Mouse (Mus musculus) CH12.LX (cell line): ENCODE measurements around the gene Htra1. TPM values are rescaled to one million over a fixed set of nuclear protein-coding genes. Genes with fewer than 3 reads are reported as not detected.

ENCODE experiments used
- DNase-seq: peaks from one replicate; pipeline ENCODE4 v3.0.0-alpha.2; 2013; ENCODE audit errors: extremely low read depth
- H3K27ac ChIP-seq: 2 replicates; pipeline ENCODE4 v1.5.1; 2012; ENCODE audit warnings: low read depth, mild to moderate bottlenecking, control low read depth, moderate library complexity; ENCODE audit not compliant: insufficient read depth
- H3K27me3 ChIP-seq: replicated peaks from 2 replicates; pipeline ENCODE3; 2012; ENCODE audit warnings: inconsistent platforms
- H3K36me3 ChIP-seq, 2 experiments: replicated peaks in 1 of 2; 2 replicates each; pipeline versions ENCODE3 to v1.6.1; 2012; ENCODE audit warnings: inconsistent platforms in 1 of 2, low read length in 1 of 2, mild to moderate bottlenecking in 1 of 2, mixed read lengths in 1 of 2, moderate library complexity in 1 of 2; ENCODE audit not compliant: control insufficient read depth in 1 of 2, insufficient read depth in 1 of 2
- H3K4me1 ChIP-seq, 2 experiments: 2 replicates each; pipeline ENCODE4 v1.6.1; 2012; ENCODE audit warnings: inconsistent platforms in 1 of 2, moderate library complexity in 1 of 2; ENCODE audit not compliant: insufficient read depth in 2 of 2, control insufficient read depth in 1 of 2
- H3K4me2 ChIP-seq: 2 replicates; pipeline ENCODE4 v1.6.1; 2012; ENCODE audit warnings: low read depth, mild to moderate bottlenecking, control low read depth; ENCODE audit not compliant: poor library complexity, insufficient read depth, severe bottlenecking
- H3K4me3 ChIP-seq, 3 experiments: fragments of 150-350 bp in 1 of 3; sonication (generic) in 1 of 3; replicated peaks in 1 of 3; 2 replicates each; pipeline versions ENCODE3 to v1.5.1; 2011 to 2012; ENCODE audit warnings: low read depth in 2 of 3, low read length in 2 of 3, mild to moderate bottlenecking in 2 of 3, moderate library complexity in 2 of 3, control low read depth in 1 of 3, improper control_type of control experiment in 1 of 3, inconsistent platforms in 1 of 3, mixed read lengths in 1 of 3; ENCODE audit not compliant: poor library complexity in 1 of 3
- H3K79me2 ChIP-seq: replicated peaks from 2 replicates; pipeline ENCODE4 v1.6.1; 2012; ENCODE audit warnings: mild to moderate bottlenecking, moderate library complexity; ENCODE audit not compliant: control insufficient read depth, poor library complexity, insufficient read depth, severe bottlenecking; ENCODE audit errors: extremely low read depth
- H3K9ac ChIP-seq: 2 replicates; pipeline ENCODE4 v1.6.1; 2012; ENCODE audit warnings: low read depth, mild to moderate bottlenecking, control low read depth, moderate library complexity; ENCODE audit not compliant: insufficient read depth
- H3K9me3 ChIP-seq: replicated peaks from 2 replicates; pipeline ENCODE3; 2012; ENCODE audit warnings: low read length, inconsistent platforms, mixed read lengths
- CHD2 ChIP-seq: IDR thresholded peaks from 2 replicates; pipeline ENCODE4 v1.6.1; 2011; ENCODE audit warnings: low read length, improper control_type of control experiment
- CTCF ChIP-seq, 2 experiments: IDR thresholded peaks in 1 of 2; conservative IDR thresholded peaks in 1 of 2; 2 replicates each; pipeline ENCODE4 v1.5.1; 2011 to 2012; ENCODE audit warnings: low read depth in 2 of 2, low read length in 2 of 2, improper control_type of control experiment in 1 of 2, inconsistent platforms in 1 of 2, mild to moderate bottlenecking in 1 of 2, moderate library complexity in 1 of 2
- E2F4 ChIP-seq: IDR thresholded peaks from 2 replicates; pipeline ENCODE4 v1.6.1; 2011; ENCODE audit warnings: low read depth, low read length, improper control_type of control experiment; ENCODE audit not compliant: insufficient replicate concordance
- ETS1 ChIP-seq: conservative IDR thresholded peaks from 2 replicates; pipeline ENCODE4 v1.6.1; 2012; ENCODE audit warnings: low read depth, mild to moderate bottlenecking, inconsistent platforms, low read length, improper control_type of control experiment, moderate library complexity
- HCFC1 ChIP-seq: IDR thresholded peaks from 2 replicates; pipeline ENCODE4 v1.6.1; 2012; ENCODE audit warnings: low read depth, mild to moderate bottlenecking, inconsistent platforms, low read length, improper control_type of control experiment
- IRF4 ChIP-seq: IDR thresholded peaks from 2 replicates; pipeline ENCODE4 v1.6.1; 2014; ENCODE audit warnings: low read depth, mild to moderate bottlenecking, inconsistent platforms, low read length, improper control_type of control experiment
- JUN ChIP-seq: IDR thresholded peaks from 2 replicates; pipeline ENCODE4 v1.6.1; 2011; ENCODE audit warnings: low read depth, mild to moderate bottlenecking, low read length, improper control_type of control experiment, moderate library complexity; ENCODE audit not compliant: insufficient read depth
- JUND ChIP-seq: conservative IDR thresholded peaks from 2 replicates; pipeline ENCODE4 v1.6.1; 2011; ENCODE audit warnings: low read depth, low read length, improper control_type of control experiment
- MAFK ChIP-seq: IDR thresholded peaks from 2 replicates; pipeline ENCODE4 v1.6.1; 2011; ENCODE audit warnings: low read length, improper control_type of control experiment; ENCODE audit not compliant: insufficient replicate concordance
- MAZ ChIP-seq: IDR thresholded peaks from 2 replicates; pipeline ENCODE4 v1.6.1; 2012; ENCODE audit warnings: low read depth, mild to moderate bottlenecking, inconsistent platforms, low read length, improper control_type of control experiment, moderate library complexity
- MEF2A ChIP-seq: IDR thresholded peaks from 2 replicates; pipeline ENCODE4 v1.6.1; 2014; ENCODE audit warnings: low read depth, mild to moderate bottlenecking, inconsistent platforms, low read length, improper control_type of control experiment, borderline replicate concordance
- MYC ChIP-seq: IDR thresholded peaks from 2 replicates; pipeline ENCODE4 v1.6.1; 2011; ENCODE audit warnings: low read depth, mild to moderate bottlenecking, improper control_type of control experiment, low read length
- NELFE ChIP-seq: IDR thresholded peaks from 2 replicates; pipeline ENCODE4 v1.6.1; 2011; ENCODE audit warnings: low read depth, low read length, improper control_type of control experiment
- POLR2A ChIP-seq: IDR thresholded peaks from 2 replicates; pipeline ENCODE4 v1.6.1; 2011; ENCODE audit warnings: low read depth, mild to moderate bottlenecking, improper control_type of control experiment, low read length
- RCOR1 ChIP-seq: conservative IDR thresholded peaks from 2 replicates; pipeline ENCODE4 v1.6.1; 2012; ENCODE audit warnings: low read depth, mild to moderate bottlenecking, inconsistent platforms, low read length, improper control_type of control experiment
- SIN3A ChIP-seq: IDR thresholded peaks from 2 replicates; pipeline ENCODE4 v1.6.1; 2012; ENCODE audit warnings: low read length, improper control_type of control experiment, inconsistent platforms
- UBTF ChIP-seq: IDR thresholded peaks from 2 replicates; pipeline ENCODE4 v1.6.1; 2012; ENCODE audit warnings: low read depth, mild to moderate bottlenecking, inconsistent platforms, low read length, improper control_type of control experiment, moderate library complexity
- USF2 ChIP-seq: conservative IDR thresholded peaks from 2 replicates; pipeline ENCODE4 v1.6.1; 2011; ENCODE audit warnings: low read depth, low read length, improper control_type of control experiment
- ZC3H11A ChIP-seq: IDR thresholded peaks from 2 replicates; pipeline ENCODE4 v1.6.1; 2012; ENCODE audit warnings: low read depth, mild to moderate bottlenecking, inconsistent platforms, low read length, improper control_type of control experiment
- ZKSCAN1 ChIP-seq: IDR thresholded peaks from 2 replicates; pipeline ENCODE4 v1.6.1; 2012; ENCODE audit warnings: low read depth, inconsistent platforms, low read length, improper control_type of control experiment, borderline replicate concordance
- ZNF384 ChIP-seq: IDR thresholded peaks from 2 replicates; pipeline ENCODE4 v1.6.1; 2012; ENCODE audit warnings: low read depth, low read length, improper control_type of control experiment, inconsistent platforms
- dilution Hi-C: fragments of 300-500 bp; cut with MboI; formaldehyde crosslinking; loops from 2 replicates; pipeline ENCODE4 v1.14.3; 2020; ENCODE audit warnings: low sequenced_read_pairs; ENCODE audit not compliant: extremely low pct_unique_long_range_greater_than_20kb, extremely low pct_ligation_motif_present
- in situ Hi-C: fragments of 300-500 bp; cut with MboI; formaldehyde crosslinking; loops from 3 replicates; pipeline ENCODE4 v1.14.3; 2019; ENCODE audit warnings: low sequenced_read_pairs, low pct_ligation_motif_present, low pct_unique_long_range_greater_than_20kb, mixed read lengths
- polyA plus RNA-seq: library from polyadenylated mRNA; unstranded; fragments of >175 nt; gene quantifications from 2 replicates; pipeline ENCODE4 v1.2.1, GENCODE M21; 2012; ENCODE audit warnings: low read depth; ENCODE audit not compliant: insufficient read length
- total RNA-seq, 2 experiments: library from RNA; depleted of rRNA; stranded (reverse); fragments of 300-350 nt in 1 of 2; fragments of >200 nt in 1 of 2; gene quantifications; 2 replicates each; pipeline ENCODE4 v1.2.3; 2012 to 2014

Htra1 gene
- total and polyA plus RNA-seq, 3 experiments, result not detected

DNA sequence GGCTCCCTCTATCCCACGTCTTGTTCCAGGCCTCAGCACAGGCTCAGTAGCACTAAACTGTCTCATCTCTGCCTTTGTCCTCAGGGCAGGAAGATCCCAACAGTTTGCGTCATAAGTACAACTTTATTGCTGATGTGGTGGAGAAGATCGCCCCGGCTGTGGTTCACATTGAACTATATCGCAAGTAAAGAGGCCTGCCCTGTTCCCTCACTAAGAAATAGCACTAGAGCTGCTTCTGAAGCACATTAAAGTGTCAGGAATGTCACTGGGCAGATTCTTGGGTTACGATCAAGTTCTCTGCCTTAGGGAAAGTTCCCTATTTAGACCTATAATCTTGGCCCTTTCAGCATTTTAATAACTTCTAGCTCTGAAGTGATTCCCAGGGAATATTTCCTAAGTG, 25.5 kb downstream of the Htra1 start:
- Histone ChIP-seq H3K9ac (no peak overlapping the region), H3K36me3 (no peaks in the 10 kb centered on the region), H3K27ac (no peak overlapping the region), H3K27me3 (peaks cover 86% of the 10 kb centered on the region), H3K4me1 (no peaks in the 10 kb centered on the region), H3K4me3 (no peak overlapping the region), H3K79me2 (no peaks in the 10 kb centered on the region), H3K4me2 (no peak overlapping the region), H3K9me3 (no peaks in the 10 kb centered on the region)
- TF ChIP-seq JUN (no peak), ZKSCAN1 (no peak), UBTF (no peak), ETS1 (no peak), MAZ (no peak), SIN3A (no peak), ZNF384 (no peak), POLR2A (no peak), MYC (no peak), NELFE (no peak), RCOR1 (no peak)
- DNase-seq, result no peak
- in situ Hi-C loops (no loop called here), dilution Hi-C loops (no loop called here)

DNA sequence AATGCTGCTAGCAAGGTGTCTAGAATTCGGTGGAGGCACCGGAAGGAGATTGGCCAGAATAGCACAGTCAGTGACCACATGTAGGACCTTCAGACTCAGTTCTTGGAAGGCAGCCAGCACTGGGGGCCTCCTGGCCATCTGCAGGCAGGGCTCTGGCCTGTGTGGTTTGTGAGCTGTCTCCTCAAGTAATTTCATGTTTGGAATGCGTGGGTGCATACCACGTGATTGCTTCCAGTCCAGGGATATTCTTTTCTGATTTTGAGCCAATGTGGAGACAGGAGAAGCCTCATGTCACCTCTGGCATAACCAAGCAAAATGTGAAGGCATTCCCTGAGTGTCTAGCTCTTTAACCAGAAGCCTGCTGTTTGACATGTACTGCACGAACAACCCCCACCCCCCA, 28.8 kb downstream of the Htra1 start:
- H3K27me3 ChIP-seq, result peaks cover 90% of the 10 kb centered on the region
- TF ChIP-seq USF2, result no peak
- no peak for TF ChIP-seq UBTF
- TF ChIP-seq POLR2A, result no peak
- TF ChIP-seq ETS1, result no peak
- TF ChIP-seq E2F4, result no peak
- no peak for TF ChIP-seq ZC3H11A
- TF ChIP-seq ZNF384, result no peak
- TF ChIP-seq CTCF (conservative IDR thresholded peaks at IDR 0.05 in 1 of 2, IDR thresholded peaks at IDR 0.05 in 1 of 2; ENCODE audit: low read depth in 2 of 2, low read length in 2 of 2), result no peak
- TF ChIP-seq MAFK, result no peak
- no peak for TF ChIP-seq HCFC1
- TF ChIP-seq MEF2A, result no peak
- TF ChIP-seq MAZ, result no peak
- no peak for TF ChIP-seq JUND
- no peak for TF ChIP-seq SIN3A
- no peak for TF ChIP-seq IRF4
- TF ChIP-seq CHD2, result no peak
- H3K27ac ChIP-seq, result no peak overlapping the region
- H3K4me1 ChIP-seq, result peaks cover 4 to 13% of the 10 kb centered on the region in 2 experiments; a peak in 2 of 4 replicates
- in situ Hi-C loops (no loop called here), dilution Hi-C loops (no loop called here)
- no peaks in the 10 kb centered on the region for H3K9me3 ChIP-seq
- no peak overlapping the region for H3K4me3 ChIP-seq
- H3K79me2 ChIP-seq, result no peaks in the 10 kb centered on the region
- no peak for DNase-seq
- no peak overlapping the region for H3K4me2 ChIP-seq
- H3K36me3 ChIP-seq, result no peaks in the 10 kb centered on the region
- H3K9ac ChIP-seq, result no peak overlapping the region
